Mouse (Mus musculus): Measurements from ENCODE around the gene Ddx28.

DNA sequence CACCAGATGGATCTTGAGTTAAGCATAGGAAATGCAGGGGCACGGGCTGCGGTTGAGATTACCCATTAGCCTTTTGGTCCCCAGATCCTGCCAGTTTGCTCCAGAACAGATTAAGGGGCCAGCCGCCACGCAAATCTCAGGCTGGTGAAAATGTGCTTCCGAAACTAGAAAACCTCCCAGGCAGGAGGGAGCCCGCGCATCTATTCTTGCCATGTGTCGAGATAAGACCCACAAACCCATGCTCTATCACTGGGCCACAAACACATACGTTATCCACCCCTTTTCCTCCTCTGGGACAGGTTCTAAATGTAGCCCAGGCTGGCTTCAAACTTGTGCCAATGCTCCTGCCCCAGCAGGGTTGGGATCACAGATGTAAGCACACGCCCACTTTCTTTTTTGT is 50.1 kb downstream of the Ddx28 start:
- no peak for TF ChIP-seq CTCF (IDR thresholded peaks at IDR 0.05; ENCODE audit: control insufficient read depth, insufficient read depth, insufficient read length)
- TF ChIP-seq MAX (IDR thresholded peaks at IDR 0.05): no peak
- TF ChIP-seq MYOD1 (IDR thresholded peaks at IDR 0.05; ENCODE audit: control insufficient read depth, insufficient read length, low read depth): no peak
- TF ChIP-seq MYOG (IDR thresholded peaks at IDR 0.05; ENCODE audit: control insufficient read depth, extremely low read depth, insufficient read length): no peak
- no peak for TF ChIP-seq USF1 (IDR thresholded peaks at IDR 0.05; ENCODE audit: low read depth)
- no peak for TF ChIP-seq FOSL1 (IDR thresholded peaks at IDR 0.05; ENCODE audit: insufficient read depth, low read length, poor library complexity, severe bottlenecking)

Measured in C2C12 (cell line).